19 mouse cellular contexts compared by ENCODE assay signal in genomic region chr4:123112216-123112764, GRCm38 (mm10). TPM values are rescaled to one million over a fixed set of nuclear protein-coding genes. Genes with fewer than 3 reads are reported as not detected.
"Had no signal": no experiment of that assay in that cellular context is flagged by ENCODE, and none has a peak within 500 bp of the region (broad histone marks: within the 10 kb centered on the region; RNA-seq: fewer than 3 reads in every experiment).

No protein-coding gene starts in this region.

- ATAC-seq: intestine, postnatal 0 days; lung, postnatal 0 days; midbrain, embryonic 13.5 days had no signal

- H3K4me3 ChIP-seq: layer of hippocampus, adult 2 months; limb, embryonic 10.5 days; megakaryocyte, embryonic 14.5 days; midbrain, embryonic 13.5 days; myocyte; neural tube, embryonic 15.5 days had no signal

- H3K9me3 ChIP-seq: limb, embryonic 10.5 days; midbrain, embryonic 13.5 days; neural tube, embryonic 15.5 days had no signal

- H3K4me2 ChIP-seq: midbrain, embryonic 13.5 days; neural tube, embryonic 15.5 days had no signal

- H3K27ac ChIP-seq: layer of hippocampus, adult 2 months; limb, embryonic 10.5 days; liver, embryonic 14.5 days; midbrain, embryonic 13.5 days; neural tube, embryonic 15.5 days had no signal

- DNase-seq: kidney, adult 8-10 months; kidney, postnatal 4 days; lung, adult 2 months; lung, postnatal 36 days; right cerebral cortex, adult 18-20 months; right cerebral cortex, postnatal 25 days; thymus, adult 2 months; thymus, postnatal 25 days had no signal

- H3K9ac ChIP-seq: liver, embryonic 14.5 days; midbrain, embryonic 13.5 days; neural tube, embryonic 15.5 days had no signal

- H3K36me3 ChIP-seq: limb, embryonic 10.5 days; midbrain, embryonic 13.5 days; neural tube, embryonic 15.5 days had no signal

RNA-seq across cellular contexts. Expression of gene Oxct2b, which starts 3.8 kb away (rescaled TPM):
- total RNA-seq: layer of hippocampus, adult 2 months had no signal
- polyA plus RNA-seq: kidney, embryonic 16.5 days; limb, embryonic 10.5 days; liver, embryonic 14.5 days; lung, adult 2 months; lung, postnatal 0 days; myocyte; stomach, embryonic 16.5 days had no signal
